Mouse (Mus musculus) effector memory CD4-positive, alpha-beta T cell, adult 7 months (primary cell): ENCODE measurements around the gene Gtf2ird2. TPM values are rescaled to one million over a fixed set of nuclear protein-coding genes. Genes with fewer than 3 reads are reported as not detected.

Source experiments
- polyA plus RNA-seq: library from polyadenylated mRNA; unstranded; fragments of 100-300 nt; shearing (Covaris generic); gene quantifications from one replicate; pipeline ENCODE4 v1.2.1, GENCODE M21; 2017

Gtf2ird2 gene
- 6.8 TPM for polyA plus RNA-seq

GRCm38 (mm10) chr5:134183880-134184808 lies at the start of gene Gtf2ird2:
TSS of gene Gtf2ird2 (plus strand) at chr5:134184019.

GRCm38 (mm10) chr5:134176169-134176881 lies 7.5 kb upstream of the Gtf2ird2 start, which contains the start of gene Rcc1l:
TSS of gene Rcc1l (minus strand) at chr5:134176774.

GRCm38 (mm10) chr5:134229391-134229790 lies 45.6 kb downstream of the Gtf2ird2 start, which contains the start of gene Ncf1:
TSS of gene Ncf1 (minus strand) at chr5:134229625.

Other genes starting within 250 kb of the Gtf2ird2 start
- gene Castor2, start 84.3 kb upstream of the Gtf2ird2 start, polyA plus RNA-seq: 4.7 TPM
- 17.2 TPM for gene Rcc1l, start 7.2 kb upstream of the Gtf2ird2 start, polyA plus RNA-seq
- gene Ncf1, start 45.6 kb downstream of the Gtf2ird2 start, polyA plus RNA-seq: 5.4 TPM
- gene Gtf2i, start 130.7 kb downstream of the Gtf2ird2 start, polyA plus RNA-seq: 258 TPM